Mouse (Mus musculus) gastrocnemius, adult 2 months (tissue): ENCODE results near the gene Gm14781. TPM values are rescaled to one million over a fixed set of nuclear protein-coding genes. Genes with fewer than 3 reads are reported as not detected.
"Not testable (repeated sequence)": the region's sequence is repeated elsewhere in the genome, so short reads cannot be mapped to it uniquely, and the experiment has no call there.

Source experiments
- DNase-seq: peaks from one replicate; pipeline ENCODE4 v3.0.0; 2022
- H3K27ac ChIP-seq: fragments of 200-600 bp; 2 replicates; pipeline ENCODE4 v1.8.1; 2022; ENCODE audit warnings: mild to moderate bottlenecking
- H3K4me3 ChIP-seq: fragments of 200-600 bp; 2 replicates; pipeline ENCODE4 v1.8.1; 2022; ENCODE audit warnings: mild to moderate bottlenecking, moderate library complexity
- intact Hi-C: fragments of 180-260 bp; cut with DNase I; formaldehyde crosslinking; loops from one replicate; pipeline ENCODE4 v1.15.1; 2025
- long read RNA-seq, 2 experiments: library from polyadenylated mRNA; stranded (forward); transcript quantifications; one replicate each; pipeline ENCODE4 v2.0.0; 2021
- total RNA-seq, 2 experiments: library from RNA; stranded (reverse); gene quantifications; 2 replicates each; pipeline ENCODE4 v1.2.3; 2021

Gene Gm14781
- not detected for total RNA-seq
- long read RNA-seq, experiment 1, result 0 reads
- long read RNA-seq, experiment 2, result 0 reads

DNA sequence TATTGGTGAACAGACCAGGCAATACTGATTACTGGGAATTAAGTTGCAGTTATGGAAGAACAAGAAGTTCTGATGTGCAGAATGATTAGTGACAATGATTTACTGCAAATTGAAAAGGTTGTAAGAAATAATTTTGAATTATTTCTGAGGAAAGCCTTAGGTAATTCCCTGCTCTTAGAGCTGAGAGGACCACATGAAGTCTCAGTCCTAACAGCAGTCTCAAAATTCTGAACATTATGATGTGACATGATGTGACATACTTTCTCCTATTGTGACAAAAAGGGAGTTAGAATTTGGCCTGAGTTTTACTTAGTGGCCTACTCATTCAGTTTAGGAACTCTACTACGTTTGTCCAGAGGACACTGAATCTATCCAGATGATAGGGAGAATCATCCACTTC lies at the start of gene Gm14781:
Gm14781 (plus strand) TSS at position 301 of the 400 bp plus-strand sequence.
- DNase-seq, intact Hi-C loops, H3K27ac ChIP-seq, H3K4me3 ChIP-seq: not testable (repeated sequence)

DNA sequence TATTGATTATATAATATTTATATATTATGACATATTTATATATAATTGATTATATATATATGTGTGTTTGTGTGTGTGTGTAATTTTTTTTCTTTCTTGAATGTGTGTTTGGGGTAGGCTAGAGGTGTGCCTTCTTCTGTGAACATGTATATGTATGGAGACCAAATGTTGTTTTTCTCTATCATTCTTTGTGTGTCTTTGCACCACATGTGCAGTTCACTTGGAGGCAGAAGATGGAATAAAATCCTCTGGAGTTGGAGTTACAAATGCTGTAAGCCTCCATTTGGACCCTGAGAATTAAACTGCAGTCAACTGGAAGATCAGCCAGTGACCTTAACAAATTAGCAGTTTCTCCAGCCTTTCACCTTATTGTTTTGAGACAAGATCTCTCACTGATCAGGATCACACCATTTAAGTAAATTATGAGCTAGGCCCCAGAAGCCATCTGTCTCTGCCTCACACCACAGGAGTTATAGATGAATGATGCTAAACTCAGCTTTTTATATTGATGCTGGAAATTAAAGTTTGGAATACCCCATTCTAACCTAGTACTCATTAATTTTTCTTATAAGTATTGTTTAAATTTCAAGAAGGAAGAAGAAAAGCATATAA lies 23.1 kb downstream of the Gm14781 start:
- intact Hi-C loops, H3K27ac ChIP-seq, DNase-seq, H3K4me3 ChIP-seq: not testable (repeated sequence)

Other genes starting within 250 kb of the Gm14781 start
- not detected for gene Gm5072, start 239.7 kb upstream of the Gm14781 start, total RNA-seq
- not detected for gene Gm8914, start 152.1 kb upstream of the Gm14781 start, total RNA-seq
- not detected for gene 1700084M14Rik, start 56.3 kb upstream of the Gm14781 start, total RNA-seq
- not detected for gene Mageb5, start 150.8 kb downstream of the Gm14781 start, total RNA-seq